Mouse (Mus musculus) liver, embryonic 14.5 days (tissue): ENCODE results near the gene As3mt. TPM values are rescaled to one million over a fixed set of nuclear protein-coding genes. Genes with fewer than 3 reads are reported as not detected.
A peak's percentile ranks its signal among the peaks of the same experiment; 100 is the strongest.

ENCODE experiments used
- ATAC-seq: fragments of 200-750 bp; cut with Nextera tagmentation; 2 replicates; pipeline ENCODE4 v1.8.0; 2017; ENCODE audit warnings: moderate number of reproducible peaks, mild to moderate bottlenecking, moderate library complexity; ENCODE audit not compliant: insufficient read depth
- DNase-seq, 3 experiments: peaks; one replicate each; pipeline ENCODE4 v3.0.0-alpha.2; 2012 to 2013; ENCODE audit warnings: low read depth in 3 of 3, low spot score in 3 of 3
- H3K27ac ChIP-seq: fragments of 300-500 bp; sonication (generic); 2 replicates; pipeline ENCODE4 v1.5.1; 2014; ENCODE audit warnings: moderate library complexity, mild to moderate bottlenecking, control low read depth, inconsistent platforms
- H3K27me3 ChIP-seq: fragments of 300-500 bp; sonication (generic); 2 replicates; pipeline ENCODE4 v1.6.1; 2014; ENCODE audit warnings: mild to moderate bottlenecking, low read length, moderate library complexity; ENCODE audit not compliant: control insufficient read depth, insufficient read depth
- H3K36me3 ChIP-seq: fragments of 300-500 bp; sonication (generic); replicated peaks from 2 replicates; pipeline ENCODE4 v1.6.1; 2014; ENCODE audit warnings: low read depth; ENCODE audit not compliant: control insufficient read depth, insufficient read depth
- H3K4me1 ChIP-seq, 2 experiments: fragments of 200-500 bp in 1 of 2; fragments of 300-500 bp in 1 of 2; sonication (generic) in 1 of 2; replicated peaks; 2 replicates each; pipeline ENCODE4 v1.6.1; 2012 to 2014; ENCODE audit warnings: antibody characterized with exemption in 1 of 2, inconsistent platforms in 1 of 2, low read length in 1 of 2; ENCODE audit not compliant: control insufficient read depth in 2 of 2, insufficient read depth in 2 of 2
- H3K4me2 ChIP-seq: fragments of 300-500 bp; sonication (generic); 2 replicates; pipeline ENCODE4 v1.6.1; 2014; ENCODE audit warnings: low read depth, mild to moderate bottlenecking, control low read depth, moderate library complexity
- H3K4me3 ChIP-seq, 2 experiments: fragments of 200-500 bp in 1 of 2; fragments of 300-500 bp in 1 of 2; sonication (generic) in 1 of 2; 2 replicates each; pipeline ENCODE4 v1.5.1; 2012 to 2014; ENCODE audit warnings: low read depth in 2 of 2, low read length in 2 of 2, mild to moderate bottlenecking in 2 of 2, control low read depth in 1 of 2, inconsistent platforms in 1 of 2, moderate library complexity in 1 of 2; ENCODE audit not compliant: insufficient read depth in 1 of 2
- H3K9ac ChIP-seq: fragments of 300-500 bp; sonication (generic); replicated peaks from 2 replicates; pipeline ENCODE4 v1.6.1; 2014; ENCODE audit warnings: mild to moderate bottlenecking, control low read depth, moderate library complexity
- H3K9me3 ChIP-seq: fragments of 300-500 bp; sonication (generic); 2 replicates; pipeline ENCODE4 v1.6.1; 2016; ENCODE audit warnings: low read length, mixed read lengths; ENCODE audit not compliant: control insufficient read depth
- CTCF ChIP-seq: IDR thresholded peaks from 2 replicates; pipeline ENCODE4 v1.5.1; 2016; ENCODE audit warnings: antibody characterized with exemption, low read depth, control low read depth
- EP300 ChIP-seq: IDR thresholded peaks from 2 replicates; pipeline ENCODE4 v1.6.1; 2016; ENCODE audit warnings: antibody characterized with exemption, low read depth
- WGBS: fragments of 180-500 bp; shearing (Covaris S2); extraction: QIAGEN DNeasy Blood & Tissue Kit; methylation state at CpG from one replicate; pipeline ENCODE4 v1.1.7; 2014; ENCODE audit not compliant: insufficient replicate concordance; 5-methylcytosine and 5-hydroxymethylcytosine counted together
- polyA plus RNA-seq, 2 experiments: library from polyadenylated mRNA; depleted of rRNA in 1 of 2; stranded (reverse) in 1 of 2; unstranded in 1 of 2; fragments of >200 nt; fragmentation: Nextera tagmentation in 1 of 2; extraction: Ambion mirVana in 1 of 2; gene quantifications; 2 replicates each; pipeline versions ENCODE4 v1.2.1 to v1.2.3; 2012 to 2014

As3mt gene
- polyA plus RNA-seq, 2 experiments: 5.1 to 12.8 TPM

GRCm38 (mm10) chr19:46764763-46765117, 57.5 kb downstream of the As3mt start:
- Histone ChIP-seq H3K36me3 (no peaks in the 10 kb centered on the region), H3K4me1 (peaks cover 9 to 13% of the 10 kb centered on the region in 2 experiments), H3K4me2 (peak overlapping the region; percentile 95), H3K9me3 (no peaks in the 10 kb centered on the region), H3K27me3 (peaks cover 14% of the 10 kb centered on the region), H3K4me3 (peak overlapping the region in 1 of 2 experiments; percentile 78; a peak in 2 of 4 replicates), H3K9ac (no peak overlapping the region), H3K27ac (no peak overlapping the region)
- DNase-seq (no peak), ATAC-seq (no peak)
- no peak for TF ChIP-seq EP300
- TF ChIP-seq CTCF: no peak
- WGBS: 76% methylated on average over 9 of the region's 9 CpGs

- H3K27ac ChIP-seq: no peak overlapping the region; the same call in 1 of the 2 replicates
- H3K36me3 ChIP-seq: no peaks in the 10 kb centered on the region
- no peak overlapping the region for H3K4me3 ChIP-seq
- DNase-seq (no peak), ATAC-seq (no peak)
- peaks cover 9 to 13% of the 10 kb centered on the region in 2 experiments for H3K4me1 ChIP-seq
- H3K4me2 ChIP-seq: peak overlapping the region; percentile 43
- H3K27me3 ChIP-seq: peaks cover 12% of the 10 kb centered on the region
- H3K9me3 ChIP-seq: no peaks in the 10 kb centered on the region
- no peak overlapping the region for H3K9ac ChIP-seq
- WGBS: 25% methylated on average over 5 of the region's 5 CpGs
- TF ChIP-seq CTCF: no peak
- TF ChIP-seq EP300: no peak
Measured at GRCm38 (mm10) chr19:46766125-46766524, 58.9 kb downstream of the As3mt start.

- no peak overlapping the region for H3K9ac ChIP-seq
- no peak overlapping the region for H3K27ac ChIP-seq
- H3K4me1 ChIP-seq: peaks cover 0 to 4% of the 10 kb centered on the region in 2 experiments; a peak in 3 of 4 replicates
- TF ChIP-seq CTCF (no peak), EP300 (no peak)
- ATAC-seq: no peak
- DNase-seq: no peak
- no peaks in the 10 kb centered on the region for H3K36me3 ChIP-seq
- H3K4me3 ChIP-seq: no peak overlapping the region
- H3K27me3 ChIP-seq: no peaks in the 10 kb centered on the region
- no peak overlapping the region for H3K4me2 ChIP-seq
- WGBS: 72% methylated on average over 11 of the region's 11 CpGs
- no peaks in the 10 kb centered on the region for H3K9me3 ChIP-seq
Measured at GRCm38 (mm10) chr19:46769759-46770158, 62.5 kb downstream of the As3mt start.

GRCm38 (mm10) chr19:46771801-46772200, 64.5 kb downstream of the As3mt start:
- H3K9ac ChIP-seq: no peak overlapping the region
- H3K27me3 ChIP-seq: no peaks in the 10 kb centered on the region
- ATAC-seq (no peak), DNase-seq (no peak)
- no peaks in the 10 kb centered on the region for H3K36me3 ChIP-seq
- H3K4me1 ChIP-seq: peaks cover 0 to 4% of the 10 kb centered on the region in 2 experiments; a peak in 1 of 4 replicates
- no peak overlapping the region for H3K4me3 ChIP-seq
- no peaks in the 10 kb centered on the region for H3K9me3 ChIP-seq
- no peak overlapping the region for H3K4me2 ChIP-seq
- TF ChIP-seq EP300 (no peak), CTCF (no peak)
- no peak overlapping the region for H3K27ac ChIP-seq
- WGBS: 77% methylated on average over 6 of the region's 6 CpGs

GRCm38 (mm10) chr19:46776391-46776790, 69.1 kb downstream of the As3mt start:
- no peaks in the 10 kb centered on the region for H3K27me3 ChIP-seq
- WGBS: 63% methylated on average over 5 of the region's 5 CpGs
- peaks cover 3 to 4% of the 10 kb centered on the region in 2 experiments; a peak in 2 of 4 replicates for H3K4me1 ChIP-seq
- no peaks in the 10 kb centered on the region for H3K9me3 ChIP-seq
- TF ChIP-seq CTCF (no peak), EP300 (no peak)
- H3K36me3 ChIP-seq: no peaks in the 10 kb centered on the region
- H3K27ac ChIP-seq: no peak overlapping the region
- ATAC-seq: no peak
- H3K4me3 ChIP-seq: no peak overlapping the region
- H3K4me2 ChIP-seq: no peak overlapping the region
- no peak overlapping the region for H3K9ac ChIP-seq
- DNase-seq: no peak
